Mouse (Mus musculus): ENCODE measurements around the gene Clpx. TPM values are rescaled to one million over a fixed set of nuclear protein-coding genes. Genes with fewer than 3 reads are reported as not detected.

Clpx gene
- total and polyA plus RNA-seq, 3 experiments = 32.4 to 38.8 TPM; not detected in 1

DNA sequence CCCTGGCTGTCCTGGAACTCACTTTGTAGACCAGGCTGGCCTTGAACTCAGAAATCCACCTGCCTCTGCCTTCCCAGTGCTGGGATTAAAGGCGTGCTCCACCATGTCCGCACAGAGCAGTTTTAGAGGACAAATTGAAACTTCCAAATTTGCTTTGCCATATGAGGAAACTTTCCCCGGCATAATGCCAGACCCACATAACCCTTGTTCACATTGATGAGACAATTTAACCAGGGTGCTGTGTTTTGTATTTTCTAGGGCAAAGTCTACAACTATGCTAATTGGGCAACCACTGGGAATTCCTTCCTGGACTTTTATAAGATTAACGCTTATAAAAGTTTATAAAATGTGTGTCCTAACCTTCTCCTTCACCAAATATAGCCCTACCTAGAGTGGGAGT is 4.1 kb upstream of the Clpx start:
- Histone ChIP-seq H3K27ac (ENCODE audit: control insufficient read depth, low read depth, low read length) (no peak overlapping the region), H3K9me3 (replicated peaks; ENCODE audit: insufficient read depth, low read length) (peaks cover 3% of the 10 kb centered on the region), H3K9ac (ENCODE audit: control insufficient read depth, low read depth, low read length, poor library complexity, severe bottlenecking) (no peak overlapping the region), H3K4me3 (ENCODE audit: control insufficient read depth in 1 of 2, insufficient read depth in 1 of 2, low read depth in 2 of 2, low read length in 2 of 2) (no peak overlapping the region), H3K36me3 (ENCODE audit: control insufficient read depth in 1 of 2, insufficient read depth in 2 of 2, low read length in 2 of 2) (peaks cover 0 to 2% of the 10 kb centered on the region in 2 experiments; a peak in 2 of 4 replicates), H3K79me2 (ENCODE audit: control insufficient read depth, insufficient read depth, low read length, poor library complexity) (peaks cover 9% of the 10 kb centered on the region), H3K27me3 (ENCODE audit: control insufficient read depth in 1 of 2, insufficient read depth in 2 of 2, low read length in 2 of 2) (no peaks in the 10 kb centered on the region), H3K4me1 (ENCODE audit: control insufficient read depth in 1 of 2, insufficient read depth in 2 of 2, low read length in 2 of 2) (peaks cover 7 to 8% of the 10 kb centered on the region in 2 experiments; a peak in 3 of 4 replicates)
- TF ChIP-seq MEF2A (IDR thresholded peaks at IDR 0.05; ENCODE audit: extremely low read depth, insufficient replicate concordance, low read depth, low read length, poor library complexity, severe bottlenecking) (no peak), ETS1 (IDR thresholded peaks at IDR 0.05; ENCODE audit: low read depth, low read length) (no peak)
- no peak for DNase-seq (ENCODE audit: low read depth, low spot score)

GRCm38 (mm10) chr9:65292421-65292820 is 1.6 kb upstream of the Clpx start:
- TF ChIP-seq MAX (IDR thresholded peaks at IDR 0.05; ENCODE audit: low read length) = 0 out of 2 replicates have a peak, but pooled peaks have one; percentile 37
- no peak for TF ChIP-seq MEF2A (IDR thresholded peaks at IDR 0.05; ENCODE audit: extremely low read depth, insufficient replicate concordance, low read depth, low read length, poor library complexity, severe bottlenecking)
- 0 out of 2 replicates have a peak, but pooled peaks have one; percentile 24 for TF ChIP-seq MYC (IDR thresholded peaks at IDR 0.05; ENCODE audit: low read depth, low read length)
- peaks cover 3% of the 10 kb centered on the region for H3K9me3 ChIP-seq (replicated peaks; ENCODE audit: insufficient read depth, low read length)
- no peaks in the 10 kb centered on the region for H3K27me3 ChIP-seq (ENCODE audit: control insufficient read depth in 1 of 2, insufficient read depth in 2 of 2, low read length in 2 of 2)
- H3K9ac ChIP-seq (ENCODE audit: control insufficient read depth, low read depth, low read length, poor library complexity, severe bottlenecking) = no peak overlapping the region
- DNase-seq (ENCODE audit: low read depth, low spot score) = peak; percentile 18
- H3K27ac ChIP-seq (ENCODE audit: control insufficient read depth, low read depth, low read length) = no peak overlapping the region
- peaks cover 16% of the 10 kb centered on the region for H3K79me2 ChIP-seq (ENCODE audit: control insufficient read depth, insufficient read depth, low read length, poor library complexity)
- H3K36me3 ChIP-seq (ENCODE audit: control insufficient read depth in 1 of 2, insufficient read depth in 2 of 2, low read length in 2 of 2) = peaks cover 3 to 10% of the 10 kb centered on the region in 2 experiments
- no peak overlapping the region for H3K4me3 ChIP-seq (ENCODE audit: control insufficient read depth in 1 of 2, insufficient read depth in 1 of 2, low read depth in 2 of 2, low read length in 2 of 2)
- H3K4me1 ChIP-seq (ENCODE audit: control insufficient read depth in 1 of 2, insufficient read depth in 2 of 2, low read length in 2 of 2) = peaks cover 9 to 14% of the 10 kb centered on the region in 2 experiments; a peak in 3 of 4 replicates

GRCm38 (mm10) chr9:65293119-65293518 is 941 bp upstream of the Clpx start:
- peaks cover 16% of the 10 kb centered on the region for H3K79me2 ChIP-seq (ENCODE audit: control insufficient read depth, insufficient read depth, low read length, poor library complexity)
- peak overlapping the region; percentile 85 for H3K27ac ChIP-seq (ENCODE audit: control insufficient read depth, low read depth, low read length)
- H3K27me3 ChIP-seq (ENCODE audit: control insufficient read depth in 1 of 2, insufficient read depth in 2 of 2, low read length in 2 of 2) = no peaks in the 10 kb centered on the region
- peak; percentile 63 for DNase-seq (ENCODE audit: low read depth, low spot score)
- peak overlapping the region; percentile 77 for H3K9ac ChIP-seq (ENCODE audit: control insufficient read depth, low read depth, low read length, poor library complexity, severe bottlenecking)
- H3K4me3 ChIP-seq (ENCODE audit: control insufficient read depth in 1 of 2, insufficient read depth in 1 of 2, low read depth in 2 of 2, low read length in 2 of 2) = peak overlapping the region; percentile 71 to 74
- H3K9me3 ChIP-seq (replicated peaks; ENCODE audit: insufficient read depth, low read length) = peaks cover 3% of the 10 kb centered on the region
- peaks cover 6 to 10% of the 10 kb centered on the region in 2 experiments for H3K36me3 ChIP-seq (ENCODE audit: control insufficient read depth in 1 of 2, insufficient read depth in 2 of 2, low read length in 2 of 2)
- TF ChIP-seq TAL1 (IDR thresholded peaks at IDR 0.05; ENCODE audit: low read length) (no peak), MAFK (IDR thresholded peaks at IDR 0.05; ENCODE audit: borderline replicate concordance, low read depth, low read length) (no peak), KAT2A (conservative IDR thresholded peaks at IDR 0.05; ENCODE audit: low read depth, low read length) (no peak), EP300 (IDR thresholded peaks at IDR 0.05; ENCODE audit: low read depth in 1 of 2, low read length in 2 of 2) (0 out of 4 replicates have a peak, but pooled peaks of 1 of the 2 experiments have one; percentile 12), POLR2A (IDR thresholded peaks at IDR 0.05; ENCODE audit: control insufficient read depth in 1 of 2, insufficient read depth in 1 of 2, low read depth in 1 of 2, low read length in 2 of 2, poor library complexity in 1 of 2) (no peak), TCF12 (IDR thresholded peaks at IDR 0.05; ENCODE audit: low read depth, low read length) (peak; percentile 19; the same call in 1 of the 2 replicates), CHD2 (IDR thresholded peaks at IDR 0.05; ENCODE audit: low read length) (no peak), E2F4 (IDR thresholded peaks at IDR 0.05; ENCODE audit: borderline replicate concordance, low read depth, low read length) (0 out of 2 replicates have a peak, but pooled peaks have one; percentile 50), POLR2AphosphoS5 (IDR thresholded peaks at IDR 0.05; ENCODE audit: borderline replicate concordance, low read depth, low read length) (no peak), CHD1 (IDR thresholded peaks at IDR 0.05; ENCODE audit: low read depth, low read length) (no peak), SIN3A (IDR thresholded peaks at IDR 0.05; ENCODE audit: low read length) (no peak)
- peaks cover 9 to 14% of the 10 kb centered on the region in 2 experiments; a peak in 3 of 4 replicates for H3K4me1 ChIP-seq (ENCODE audit: control insufficient read depth in 1 of 2, insufficient read depth in 2 of 2, low read length in 2 of 2)
